Mouse (Mus musculus) lung, adult 2 months (tissue): ENCODE data around the gene Tcerg1l.

ENCODE experiments used
- CTCF ChIP-seq: fragments of 200-500 bp; IDR thresholded peaks from 2 replicates; pipeline ENCODE4 v1.5.1; 2011; ENCODE audit warnings: mild to moderate bottlenecking, low read length, control low read depth; ENCODE audit not compliant: insufficient read depth
- POLR2A ChIP-seq: fragments of 200-500 bp; IDR thresholded peaks from 2 replicates; pipeline ENCODE4 v1.6.1; 2011; ENCODE audit warnings: low read depth, mild to moderate bottlenecking, control low read depth, low read length, borderline replicate concordance; ENCODE audit errors: extremely low read depth

GRCm38 (mm10) chr7:138202162-138202832, 195.2 kb downstream of the Tcerg1l start:
- TF ChIP-seq CTCF: no peak
- no peak for TF ChIP-seq POLR2A
